Comparison of ENCODE assay signal across 10 mouse cellular contexts in genomic region chr11:98326741-98327135, GRCm38 (mm10). TPM values are rescaled to one million over a fixed set of nuclear protein-coding genes. Genes with fewer than 3 reads are reported as not detected.
A peak's percentile ranks its signal among the peaks of the same experiment; 100 is the strongest.
DNase-seq lines count a peak whose midpoint lies in the region; ATAC-seq and TF ChIP-seq lines count a peak whose summit lies in the region.
"Had no signal": no experiment of that assay in that cellular context is flagged by ENCODE, and none has a peak within 500 bp of the region (broad histone marks: within the 10 kb centered on the region; RNA-seq: fewer than 3 reads in every experiment).

No protein-coding gene starts in this region.

- intact Hi-C loops in left cerebral cortex, postnatal 4 days (cut with DNase I), result no loop called here

- no peak for ATAC-seq in lung, embryonic 14.5 days (ENCODE audit: insufficient read depth)
- ATAC-seq in intestine, embryonic 15.5 days, result no peak
- ATAC-seq in stomach, postnatal 0 days (ENCODE audit: low FRiP score, low TSS enrichment), result no peak

- DNase-seq in cerebellum, adult 9-10 months, result peak; percentile 50
- DNase-seq in cerebellum, postnatal 36 days, result no peak
- no peak for DNase-seq in lung, embryonic 14.5 days
- no peak for DNase-seq in lung, postnatal 4 days
- no peak for DNase-seq in stomach, postnatal 0 days (ENCODE audit: low spot score)
- DNase-seq in left cerebral cortex, postnatal 4 days, result no peak
- no peak for DNase-seq in layer of hippocampus, postnatal 10 days (ENCODE audit: low spot score in 2 of 2)
- DNase-seq: kidney, adult 18-20 months; lung, adult 18-20 months had no signal

- no peak overlapping the region for H3K9ac ChIP-seq in lung, embryonic 14.5 days
- H3K9ac ChIP-seq in intestine, embryonic 15.5 days, result no peak overlapping the region
- H3K9ac ChIP-seq in stomach, postnatal 0 days (ENCODE audit: low read length), result no peak overlapping the region

- no peak for TF ChIP-seq CTCF in lung, embryonic 14.5 days (IDR thresholded peaks at IDR 0.05; ENCODE audit: low read depth)
- TF ChIP-seq CTCF in stomach, postnatal 0 days (IDR thresholded peaks at IDR 0.05; ENCODE audit: low read depth), result no peak

- no peak for TF ChIP-seq EP300 in stomach, postnatal 0 days (optimal IDR thresholded peaks at IDR 0.05)

- peaks cover 99% of the 10 kb centered on the region for H3K27me3 ChIP-seq in lung, embryonic 14.5 days (ENCODE audit: insufficient read depth, low read length)
- peaks cover 97% of the 10 kb centered on the region for H3K27me3 ChIP-seq in intestine, embryonic 15.5 days (replicated peaks)
- H3K27me3 ChIP-seq in stomach, postnatal 0 days (ENCODE audit: control insufficient read depth, insufficient read depth, low read length), result peaks cover 62% of the 10 kb centered on the region

- H3K4me2 ChIP-seq in lung, embryonic 14.5 days, result peak overlapping the region; percentile 23; the same call in 1 of the 2 replicates
- peak overlapping the region; percentile 46; the same call in 1 of the 2 replicates for H3K4me2 ChIP-seq in intestine, embryonic 15.5 days (replicated peaks)
- no peak overlapping the region; the same call in 1 of the 2 replicates for H3K4me2 ChIP-seq in stomach, postnatal 0 days (replicated peaks; ENCODE audit: low read depth)

- H3K36me3 ChIP-seq in lung, embryonic 14.5 days (ENCODE audit: insufficient read depth), result no peaks in the 10 kb centered on the region
- H3K36me3 ChIP-seq in intestine, embryonic 15.5 days, result no peaks in the 10 kb centered on the region
- H3K36me3 ChIP-seq in stomach, postnatal 0 days (ENCODE audit: control insufficient read depth, insufficient read depth, low read length), result no peaks in the 10 kb centered on the region

- no peaks in the 10 kb centered on the region for H3K4me1 ChIP-seq in lung, embryonic 14.5 days (ENCODE audit: insufficient read depth)
- peaks cover 21% of the 10 kb centered on the region for H3K4me1 ChIP-seq in intestine, embryonic 15.5 days (replicated peaks)
- H3K4me1 ChIP-seq in stomach, postnatal 0 days (replicated peaks; ENCODE audit: control insufficient read depth, insufficient read depth), result no peaks in the 10 kb centered on the region; the same call in 1 of the 2 replicates

- no peaks in the 10 kb centered on the region for H3K9me3 ChIP-seq in lung, embryonic 14.5 days (ENCODE audit: low read depth, low read length)
- H3K9me3 ChIP-seq in intestine, embryonic 15.5 days, result no peaks in the 10 kb centered on the region
- H3K9me3 ChIP-seq in stomach, postnatal 0 days (ENCODE audit: control insufficient read depth, low read length), result no peaks in the 10 kb centered on the region

- H3K4me3 ChIP-seq in lung, embryonic 14.5 days (ENCODE audit: low read depth, low read length), result peak overlapping the region; percentile 24; the same call in 1 of the 2 replicates
- peak overlapping the region; percentile 24; the same call in 1 of the 2 replicates for H3K4me3 ChIP-seq in intestine, embryonic 15.5 days (replicated peaks)
- peak overlapping the region; percentile 28 for H3K4me3 ChIP-seq in stomach, postnatal 0 days (ENCODE audit: low read depth, low read length)

- no peak overlapping the region for H3K27ac ChIP-seq in lung, embryonic 14.5 days (ENCODE audit: low read depth)
- H3K27ac ChIP-seq in intestine, embryonic 15.5 days, result no peak overlapping the region
- no peak overlapping the region for H3K27ac ChIP-seq in stomach, postnatal 0 days (replicated peaks)

- 1% methylated on average over 19 of the region's 19 CpGs for WGBS in lung, embryonic 14.5 days
- 2% methylated on average over 19 of the region's 19 CpGs for WGBS in intestine, embryonic 15.5 days
- WGBS in stomach, postnatal 0 days, result 1% methylated on average over 19 of the region's 19 CpGs

RNA-seq across cellular contexts. Expression of gene Neurod2, which starts 2.7 kb away (rescaled TPM):
- not detected in 2 replicates for polyA plus RNA-seq in lung, embryonic 14.5 days (2014; fragmentation: Nextera tagmentation; extraction: Ambion mirVana)
- polyA plus RNA-seq in intestine, embryonic 15.5 days (2015; fragmentation: Nextera tagmentation; extraction: Ambion mirVana), result 0.09 TPM in 2 replicates
- 0.02 and 0.08 TPM in 2 replicates for polyA plus RNA-seq in stomach, postnatal 0 days (2015; fragmentation: Nextera tagmentation; extraction: Ambion mirVana)
- 100 to 1,000 TPM; 125 to 133 TPM for total RNA-seq in left cerebral cortex, postnatal 4 days (2021)
- 100 to 1,000 TPM; 114 to 118 TPM for total RNA-seq in layer of hippocampus, postnatal 10 days (2021)

RNA-seq across cellular contexts. Expression of gene Ppp1r1b, which starts 21.5 kb away (rescaled TPM):
- polyA plus RNA-seq in lung, embryonic 14.5 days (2014; fragmentation: Nextera tagmentation; extraction: Ambion mirVana), result 0.53 and 1.3 TPM in 2 replicates
- 52.2 and 68.9 TPM in 2 replicates for polyA plus RNA-seq in intestine, embryonic 15.5 days (2015; fragmentation: Nextera tagmentation; extraction: Ambion mirVana)
- 6.9 and 7.0 TPM in 2 replicates for polyA plus RNA-seq in stomach, postnatal 0 days (2015; fragmentation: Nextera tagmentation; extraction: Ambion mirVana)
- 10 to 100 TPM; 52.3 to 53.4 TPM for total RNA-seq in left cerebral cortex, postnatal 4 days (2021)
- 10 to 100 TPM; 17.5 to 24.1 TPM for total RNA-seq in layer of hippocampus, postnatal 10 days (2021)

RNA-seq across cellular contexts. Expression of gene Stard3, which starts 31.4 kb away (rescaled TPM):
- 38.2 and 42.7 TPM in 2 replicates for polyA plus RNA-seq in lung, embryonic 14.5 days (2014; fragmentation: Nextera tagmentation; extraction: Ambion mirVana)
- polyA plus RNA-seq in intestine, embryonic 15.5 days (2015; fragmentation: Nextera tagmentation; extraction: Ambion mirVana), result 39.4 and 39.7 TPM in 2 replicates
- polyA plus RNA-seq in stomach, postnatal 0 days (2015; fragmentation: Nextera tagmentation; extraction: Ambion mirVana), result 24.9 TPM in 2 replicates
- 10 to 100 TPM; 21.3 to 26.0 TPM for total RNA-seq in left cerebral cortex, postnatal 4 days (2021)
- total RNA-seq in layer of hippocampus, postnatal 10 days (2021), result 10 to 100 TPM; 19.2 to 19.5 TPM

RNA-seq across cellular contexts. Expression of gene Tcap, which starts 56.9 kb away (rescaled TPM):
- 3.8 TPM in 1 of 2 replicates, not detected in the other for polyA plus RNA-seq in lung, embryonic 14.5 days (2014; fragmentation: Nextera tagmentation; extraction: Ambion mirVana)
- 0.25 TPM in 1 of 2 replicates, not detected in the other for polyA plus RNA-seq in intestine, embryonic 15.5 days (2015; fragmentation: Nextera tagmentation; extraction: Ambion mirVana)
- 0.13 and 0.38 TPM in 2 replicates for polyA plus RNA-seq in stomach, postnatal 0 days (2015; fragmentation: Nextera tagmentation; extraction: Ambion mirVana)
- under 1 TPM; 0.56 to 0.64 TPM for total RNA-seq in left cerebral cortex, postnatal 4 days (2021)
- total RNA-seq in layer of hippocampus, postnatal 10 days (2021), result 1 to 10 TPM; 1.4 to 1.6 TPM

RNA-seq across cellular contexts. Expression of gene Pnmt, which starts 59.5 kb away (rescaled TPM):
- polyA plus RNA-seq in lung, embryonic 14.5 days (2014; fragmentation: Nextera tagmentation; extraction: Ambion mirVana), result not detected in 2 replicates
- polyA plus RNA-seq in intestine, embryonic 15.5 days (2015; fragmentation: Nextera tagmentation; extraction: Ambion mirVana), result 0.19 TPM in 1 of 2 replicates, not detected in the other
- polyA plus RNA-seq in stomach, postnatal 0 days (2015; fragmentation: Nextera tagmentation; extraction: Ambion mirVana), result not detected in 2 replicates
- total RNA-seq in left cerebral cortex, postnatal 4 days (2021), result 1 to 10 TPM in 1 of 2 experiments, not detected in 1; 1.0 TPM
- total RNA-seq in layer of hippocampus, postnatal 10 days (2021), result not detected
